Mouse (Mus musculus): ENCODE measurements around the gene Daglb. TPM values are rescaled to one million over a fixed set of nuclear protein-coding genes. Genes with fewer than 3 reads are reported as not detected.

The Daglb gene
- polyA plus RNA-seq, 1 experiment, result 11.3 TPM

GRCm38 (mm10) chr5:143477901-143478300 lies 13.5 kb downstream of the Daglb start:
- DNase-seq, result no peak
- H3K4me1 ChIP-seq (replicated peaks; ENCODE audit: control insufficient read depth, insufficient read depth, low read length), result no peaks in the 10 kb centered on the region
- no peaks in the 10 kb centered on the region for H3K36me3 ChIP-seq (ENCODE audit: control insufficient read depth, insufficient read depth, low read length)
- no peak overlapping the region for H3K4me3 ChIP-seq (ENCODE audit: control insufficient read depth, insufficient read depth, low read length)
- WGBS, result 83% methylated on average over 3 of the region's 3 CpGs
- no peaks in the 10 kb centered on the region for H3K27me3 ChIP-seq (ENCODE audit: control insufficient read depth, insufficient read depth, low read length)
- H3K27ac ChIP-seq (ENCODE audit: control insufficient read depth, insufficient read depth, low read length), result no peak overlapping the region
- TF ChIP-seq CTCF (IDR thresholded peaks at IDR 0.05; ENCODE audit: borderline replicate concordance, control insufficient read depth, extremely low read depth, insufficient read depth, low read length, poor library complexity), result no peak
- no peak for TF ChIP-seq POLR2A (IDR thresholded peaks at IDR 0.05; ENCODE audit: control insufficient read depth, extremely low read depth, insufficient read depth, low read length, poor library complexity)

- peak; percentile 44 for DNase-seq
- Histone ChIP-seq H3K4me3 (ENCODE audit: control insufficient read depth, insufficient read depth, low read length) (no peak overlapping the region), H3K36me3 (ENCODE audit: control insufficient read depth, insufficient read depth, low read length) (no peaks in the 10 kb centered on the region)
Measured at GRCm38 (mm10) chr5:143484955-143485354, 20.6 kb downstream of the Daglb start.

GRCm38 (mm10) chr5:143487193-143487592 lies 22.8 kb downstream of the Daglb start:
- H3K4me1 ChIP-seq (replicated peaks; ENCODE audit: control insufficient read depth, insufficient read depth, low read length), result peaks cover 5% of the 10 kb centered on the region; the same call in 1 of the 2 replicates
- H3K27ac ChIP-seq (ENCODE audit: control insufficient read depth, insufficient read depth, low read length), result no peak overlapping the region
- no peak overlapping the region for H3K4me3 ChIP-seq (ENCODE audit: control insufficient read depth, insufficient read depth, low read length)
- DNase-seq, result no peak
- 89% methylated on average over 10 of the region's 10 CpGs for WGBS
- H3K36me3 ChIP-seq (ENCODE audit: control insufficient read depth, insufficient read depth, low read length), result no peaks in the 10 kb centered on the region
- TF ChIP-seq POLR2A (IDR thresholded peaks at IDR 0.05; ENCODE audit: control insufficient read depth, extremely low read depth, insufficient read depth, low read length, poor library complexity), result no peak
- TF ChIP-seq CTCF (IDR thresholded peaks at IDR 0.05; ENCODE audit: borderline replicate concordance, control insufficient read depth, extremely low read depth, insufficient read depth, low read length, poor library complexity), result no peak
- H3K27me3 ChIP-seq (ENCODE audit: control insufficient read depth, insufficient read depth, low read length), result no peaks in the 10 kb centered on the region

More at GRCm38 (mm10) chr5:143484955-143485354, 20.6 kb downstream of the Daglb start:
- 4% methylated on average over 5 of the region's 5 CpGs for WGBS
- no peak overlapping the region for H3K27ac ChIP-seq (ENCODE audit: control insufficient read depth, insufficient read depth, low read length)
- no peaks in the 10 kb centered on the region for H3K27me3 ChIP-seq (ENCODE audit: control insufficient read depth, insufficient read depth, low read length)
- no peak for TF ChIP-seq POLR2A (IDR thresholded peaks at IDR 0.05; ENCODE audit: control insufficient read depth, extremely low read depth, insufficient read depth, low read length, poor library complexity)
- no peak for TF ChIP-seq CTCF (IDR thresholded peaks at IDR 0.05; ENCODE audit: borderline replicate concordance, control insufficient read depth, extremely low read depth, insufficient read depth, low read length, poor library complexity)
- peaks cover 5% of the 10 kb centered on the region; the same call in 1 of the 2 replicates for H3K4me1 ChIP-seq (replicated peaks; ENCODE audit: control insufficient read depth, insufficient read depth, low read length)

- 94% methylated on average over 5 of the region's 5 CpGs for WGBS
- no peak overlapping the region for H3K27ac ChIP-seq (ENCODE audit: control insufficient read depth, insufficient read depth, low read length)
- no peaks in the 10 kb centered on the region for H3K36me3 ChIP-seq (ENCODE audit: control insufficient read depth, insufficient read depth, low read length)
- DNase-seq, result no peak
- H3K27me3 ChIP-seq (ENCODE audit: control insufficient read depth, insufficient read depth, low read length), result no peaks in the 10 kb centered on the region
- TF ChIP-seq POLR2A (IDR thresholded peaks at IDR 0.05; ENCODE audit: control insufficient read depth, extremely low read depth, insufficient read depth, low read length, poor library complexity) (no peak), CTCF (IDR thresholded peaks at IDR 0.05; ENCODE audit: borderline replicate concordance, control insufficient read depth, extremely low read depth, insufficient read depth, low read length, poor library complexity) (no peak)
- H3K4me3 ChIP-seq (ENCODE audit: control insufficient read depth, insufficient read depth, low read length), result no peak overlapping the region
- peaks cover 5% of the 10 kb centered on the region; the same call in 1 of the 2 replicates for H3K4me1 ChIP-seq (replicated peaks; ENCODE audit: control insufficient read depth, insufficient read depth, low read length)
Measured at GRCm38 (mm10) chr5:143487998-143488397, 23.6 kb downstream of the Daglb start.

GRCm38 (mm10) chr5:143489749-143490342 lies 25.5 kb downstream of the Daglb start:
- Histone ChIP-seq H3K4me3 (ENCODE audit: control insufficient read depth, insufficient read depth, low read length) (no peak overlapping the region), H3K4me1 (replicated peaks; ENCODE audit: control insufficient read depth, insufficient read depth, low read length) (peaks cover 5% of the 10 kb centered on the region; the same call in 1 of the 2 replicates), H3K27ac (ENCODE audit: control insufficient read depth, insufficient read depth, low read length) (no peak overlapping the region), H3K36me3 (ENCODE audit: control insufficient read depth, insufficient read depth, low read length) (no peaks in the 10 kb centered on the region), H3K27me3 (ENCODE audit: control insufficient read depth, insufficient read depth, low read length) (no peaks in the 10 kb centered on the region)
- WGBS, result 85% methylated on average over 14 of the region's 14 CpGs
- no peak for DNase-seq
- no peak for TF ChIP-seq CTCF (IDR thresholded peaks at IDR 0.05; ENCODE audit: borderline replicate concordance, control insufficient read depth, extremely low read depth, insufficient read depth, low read length, poor library complexity)
- no peak for TF ChIP-seq POLR2A (IDR thresholded peaks at IDR 0.05; ENCODE audit: control insufficient read depth, extremely low read depth, insufficient read depth, low read length, poor library complexity)

- H3K27me3 ChIP-seq (ENCODE audit: control insufficient read depth, insufficient read depth, low read length), result no peaks in the 10 kb centered on the region
- no peak overlapping the region for H3K27ac ChIP-seq (ENCODE audit: control insufficient read depth, insufficient read depth, low read length)
- 93% methylated on average over 4 of the region's 4 CpGs for WGBS
- no peaks in the 10 kb centered on the region for H3K4me1 ChIP-seq (replicated peaks; ENCODE audit: control insufficient read depth, insufficient read depth, low read length)
- TF ChIP-seq POLR2A (IDR thresholded peaks at IDR 0.05; ENCODE audit: control insufficient read depth, extremely low read depth, insufficient read depth, low read length, poor library complexity) (no peak), CTCF (IDR thresholded peaks at IDR 0.05; ENCODE audit: borderline replicate concordance, control insufficient read depth, extremely low read depth, insufficient read depth, low read length, poor library complexity) (no peak)
- H3K4me3 ChIP-seq (ENCODE audit: control insufficient read depth, insufficient read depth, low read length), result no peak overlapping the region
- H3K36me3 ChIP-seq (ENCODE audit: control insufficient read depth, insufficient read depth, low read length), result no peaks in the 10 kb centered on the region
- no peak for DNase-seq
Measured at GRCm38 (mm10) chr5:143491736-143492135, 27.4 kb downstream of the Daglb start.

Measured in thymus, adult 2 months (tissue).